Mouse (Mus musculus): ENCODE measurements around the gene Ube2g2. TPM values are rescaled to one million over a fixed set of nuclear protein-coding genes. Genes with fewer than 3 reads are reported as not detected.
A peak's percentile ranks its signal among the peaks of the same experiment; 100 is the strongest.

The Ube2g2 gene
- total and polyA plus RNA-seq, 3 experiments = 53.5 to 80.9 (median 74.6) TPM

GRCm38 (mm10) chr10:77634452-77635231 lies 12.6 kb downstream of the Ube2g2 start:
- no peak overlapping the region for H3K4me3 ChIP-seq
- DNase-seq = peak; percentile 35 to 42

GRCm38 (mm10) chr10:77636234-77636922 lies 14.3 kb downstream of the Ube2g2 start:
- peaks cover 3% of the 10 kb centered on the region for H3K36me3 ChIP-seq (ENCODE audit: control insufficient read depth, insufficient read depth, low read length)
- intact Hi-C loops (cut with DNase I) = no loop called here
- no peak overlapping the region for H3K27ac ChIP-seq
- no peak for DNase-seq
- H3K9ac ChIP-seq (ENCODE audit: low read depth, low read length) = no peak overlapping the region
- TF ChIP-seq CTCF (IDR thresholded peaks at IDR 0.05) (no peak), POLR2A (IDR thresholded peaks at IDR 0.05; ENCODE audit: insufficient read depth, low read depth, low read length) (no peak), EP300 (IDR thresholded peaks at IDR 0.05; ENCODE audit: insufficient read depth, low read depth, low read length) (no peak)
- peaks cover 3% of the 10 kb centered on the region for H3K79me2 ChIP-seq (replicated peaks; ENCODE audit: control insufficient read depth, insufficient read depth, low read length)
- no peak overlapping the region for H3K4me3 ChIP-seq
- no peaks in the 10 kb centered on the region for H3K27me3 ChIP-seq (ENCODE audit: control insufficient read depth, insufficient read depth, low read length)
- H3K4me1 ChIP-seq (ENCODE audit: control insufficient read depth, insufficient read depth, low read length) = peaks cover 18% of the 10 kb centered on the region
- WGBS = 87% methylated on average over 7 of the region's 7 CpGs

More at GRCm38 (mm10) chr10:77634452-77635231, 12.6 kb downstream of the Ube2g2 start:
- Histone ChIP-seq H3K4me1 (ENCODE audit: control insufficient read depth, insufficient read depth, low read length) (peaks cover 18% of the 10 kb centered on the region), H3K79me2 (replicated peaks; ENCODE audit: control insufficient read depth, insufficient read depth, low read length) (peaks cover 4% of the 10 kb centered on the region), H3K27me3 (ENCODE audit: control insufficient read depth, insufficient read depth, low read length) (no peaks in the 10 kb centered on the region), H3K9ac (ENCODE audit: low read depth, low read length) (no peak overlapping the region; the same call in 1 of the 2 replicates), H3K27ac (peak overlapping the region; percentile 57), H3K36me3 (ENCODE audit: control insufficient read depth, insufficient read depth, low read length) (peaks cover 3% of the 10 kb centered on the region)
- TF ChIP-seq POLR2A (IDR thresholded peaks at IDR 0.05; ENCODE audit: insufficient read depth, low read depth, low read length) (no peak), CTCF (IDR thresholded peaks at IDR 0.05) (no peak), EP300 (IDR thresholded peaks at IDR 0.05; ENCODE audit: insufficient read depth, low read depth, low read length) (no peak)
- intact Hi-C loops (cut with DNase I) = no loop called here
- whole genome bisulfite sequencing = 13% methylated on average over 13 of the region's 13 CpGs

- TF ChIP-seq CTCF (IDR thresholded peaks at IDR 0.05) (no peak), POLR2A (IDR thresholded peaks at IDR 0.05; ENCODE audit: insufficient read depth, low read depth, low read length) (no peak), EP300 (IDR thresholded peaks at IDR 0.05; ENCODE audit: insufficient read depth, low read depth, low read length) (no peak)
- DNase-seq = peak; percentile 45 to 51
- peaks cover 18% of the 10 kb centered on the region for H3K4me1 ChIP-seq (ENCODE audit: control insufficient read depth, insufficient read depth, low read length)
- H3K36me3 ChIP-seq (ENCODE audit: control insufficient read depth, insufficient read depth, low read length) = peaks cover 3% of the 10 kb centered on the region
- no peak overlapping the region for H3K9ac ChIP-seq (ENCODE audit: low read depth, low read length)
- H3K79me2 ChIP-seq (replicated peaks; ENCODE audit: control insufficient read depth, insufficient read depth, low read length) = peaks cover 3% of the 10 kb centered on the region
- intact Hi-C loops (cut with DNase I) = no loop called here
- 55% methylated on average over 6 of the region's 6 CpGs for WGBS
- H3K27ac ChIP-seq = peak overlapping the region; percentile 21; the same call in 1 of the 2 replicates
- no peaks in the 10 kb centered on the region for H3K27me3 ChIP-seq (ENCODE audit: control insufficient read depth, insufficient read depth, low read length)
- H3K4me3 ChIP-seq = no peak overlapping the region
Measured at GRCm38 (mm10) chr10:77638956-77639355, 16.9 kb downstream of the Ube2g2 start.

GRCm38 (mm10) chr10:77643160-77643559 lies 21.1 kb downstream of the Ube2g2 start:
- TF ChIP-seq CTCF (IDR thresholded peaks at IDR 0.05) = no peak
- no peak for TF ChIP-seq EP300 (IDR thresholded peaks at IDR 0.05; ENCODE audit: insufficient read depth, low read depth, low read length)
- no peak for TF ChIP-seq POLR2A (IDR thresholded peaks at IDR 0.05; ENCODE audit: insufficient read depth, low read depth, low read length)
- Histone ChIP-seq H3K9ac (ENCODE audit: low read depth, low read length) (no peak overlapping the region), H3K36me3 (ENCODE audit: control insufficient read depth, insufficient read depth, low read length) (peaks cover 3% of the 10 kb centered on the region), H3K4me3 (no peak overlapping the region), H3K27ac (no peak overlapping the region), H3K79me2 (replicated peaks; ENCODE audit: control insufficient read depth, insufficient read depth, low read length) (no peaks in the 10 kb centered on the region; the same call in 1 of the 2 replicates), H3K4me1 (ENCODE audit: control insufficient read depth, insufficient read depth, low read length) (peaks cover 6% of the 10 kb centered on the region), H3K27me3 (ENCODE audit: control insufficient read depth, insufficient read depth, low read length) (no peaks in the 10 kb centered on the region)
- 44% methylated on average over 7 of the region's 7 CpGs for WGBS
- intact Hi-C loops (cut with DNase I) = no loop called here
- peak in 1 of 2 experiments; percentile 16 for DNase-seq

GRCm38 (mm10) chr10:77645571-77645970 lies 23.5 kb downstream of the Ube2g2 start:
- 85% methylated on average over 5 of the region's 5 CpGs for WGBS
- Histone ChIP-seq H3K79me2 (replicated peaks; ENCODE audit: control insufficient read depth, insufficient read depth, low read length) (no peaks in the 10 kb centered on the region; the same call in 1 of the 2 replicates), H3K9ac (ENCODE audit: low read depth, low read length) (no peak overlapping the region), H3K36me3 (ENCODE audit: control insufficient read depth, insufficient read depth, low read length) (no peaks in the 10 kb centered on the region), H3K4me3 (no peak overlapping the region), H3K27ac (no peak overlapping the region), H3K4me1 (ENCODE audit: control insufficient read depth, insufficient read depth, low read length) (no peaks in the 10 kb centered on the region), H3K27me3 (ENCODE audit: control insufficient read depth, insufficient read depth, low read length) (no peaks in the 10 kb centered on the region)
- intact Hi-C loops (cut with DNase I) = no loop called here
- no peak for TF ChIP-seq EP300 (IDR thresholded peaks at IDR 0.05; ENCODE audit: insufficient read depth, low read depth, low read length)
- no peak for DNase-seq

GRCm38 (mm10) chr10:77647461-77647860 lies 25.4 kb downstream of the Ube2g2 start:
- Histone ChIP-seq H3K27ac (no peak overlapping the region), H3K36me3 (ENCODE audit: control insufficient read depth, insufficient read depth, low read length) (no peaks in the 10 kb centered on the region), H3K27me3 (ENCODE audit: control insufficient read depth, insufficient read depth, low read length) (no peaks in the 10 kb centered on the region), H3K9ac (ENCODE audit: low read depth, low read length) (no peak overlapping the region), H3K79me2 (replicated peaks; ENCODE audit: control insufficient read depth, insufficient read depth, low read length) (no peaks in the 10 kb centered on the region), H3K4me3 (no peak overlapping the region), H3K4me1 (ENCODE audit: control insufficient read depth, insufficient read depth, low read length) (no peaks in the 10 kb centered on the region)
- intact Hi-C loops (cut with DNase I) = no loop called here
- 56% methylated on average over 1 of the region's 1 CpGs for WGBS
- DNase-seq = no peak
- TF ChIP-seq EP300 (IDR thresholded peaks at IDR 0.05; ENCODE audit: insufficient read depth, low read depth, low read length) = no peak
- TF ChIP-seq POLR2A (IDR thresholded peaks at IDR 0.05; ENCODE audit: insufficient read depth, low read depth, low read length) = no peak
- TF ChIP-seq CTCF (IDR thresholded peaks at IDR 0.05) = no peak
